Mouse (Mus musculus): ENCODE measurements at regions not wholly inside any gene's neighbourhood (a gene's known extent, or its start where the extent isn't known, plus 50 kb on each side); places are given as distances from the start of the nearest gene placed in this dataset.

DNA sequence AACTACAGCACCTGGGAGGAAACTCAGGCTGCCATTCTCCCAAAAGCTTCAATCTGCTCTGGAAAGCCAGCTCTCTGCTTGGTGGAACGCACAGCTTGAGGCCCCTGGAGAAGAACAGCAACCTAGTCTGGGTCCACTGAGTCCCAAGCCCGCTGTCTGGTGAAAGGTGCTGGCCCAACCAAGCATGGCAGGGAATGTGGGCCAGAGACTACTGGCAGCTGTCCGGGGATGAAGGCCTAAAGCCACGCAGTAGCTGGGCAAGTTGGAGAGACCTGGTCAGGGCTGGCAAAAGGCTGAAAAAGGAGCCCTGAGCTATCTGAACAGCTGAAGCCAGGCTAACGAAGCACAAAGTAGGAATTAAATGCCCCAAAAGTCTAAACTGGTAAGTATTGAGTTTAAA lies 139.4 kb upstream of the Mpped2 start:
- DNase-seq = no peak

DNA sequence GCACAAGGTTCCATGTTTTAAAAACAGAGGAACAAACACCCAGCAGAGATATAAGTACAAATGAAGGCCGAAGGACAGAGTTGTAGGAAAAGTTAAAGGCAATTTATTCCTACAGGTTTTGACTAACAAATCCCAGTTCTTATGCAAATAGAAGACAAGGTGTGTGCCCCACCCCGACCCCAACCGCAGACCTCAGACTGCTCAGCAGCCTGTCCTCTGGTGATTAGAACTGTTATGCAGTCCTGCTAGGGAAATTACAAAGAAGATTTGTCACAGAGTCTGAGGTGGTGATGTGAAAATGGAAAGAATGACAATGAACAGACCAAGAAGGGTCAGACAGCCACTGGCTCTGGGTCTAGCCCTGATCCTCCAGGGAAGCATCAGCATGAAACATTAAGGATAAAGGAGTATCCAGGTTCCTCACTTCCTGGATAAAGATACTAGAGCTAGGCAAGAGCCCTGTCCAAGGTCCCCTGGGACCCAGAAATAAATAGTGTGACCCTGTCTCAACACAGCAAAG lies 131.4 kb upstream of the Mpped2 start:
- no peak for DNase-seq

DNA sequence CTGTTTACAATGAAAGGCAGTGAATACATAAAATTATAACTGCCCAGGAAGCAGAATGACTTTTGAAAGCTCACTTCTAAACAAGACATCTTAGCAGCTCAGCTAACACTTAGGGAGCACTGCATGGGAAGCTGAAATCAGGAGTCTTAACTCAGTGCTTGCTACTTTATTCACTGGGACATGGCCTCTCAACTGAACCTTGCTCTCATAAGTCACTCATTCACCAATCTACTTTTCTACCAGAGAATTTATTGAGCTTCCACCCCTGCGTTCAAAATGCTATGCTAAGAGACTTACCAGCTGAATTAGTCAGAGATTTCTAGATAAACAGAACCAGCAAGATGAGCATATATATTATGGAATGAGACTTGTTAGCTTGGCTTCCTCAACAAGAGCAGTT lies 122.8 kb upstream of the Mpped2 start:
- DNase-seq = no peak

DNA sequence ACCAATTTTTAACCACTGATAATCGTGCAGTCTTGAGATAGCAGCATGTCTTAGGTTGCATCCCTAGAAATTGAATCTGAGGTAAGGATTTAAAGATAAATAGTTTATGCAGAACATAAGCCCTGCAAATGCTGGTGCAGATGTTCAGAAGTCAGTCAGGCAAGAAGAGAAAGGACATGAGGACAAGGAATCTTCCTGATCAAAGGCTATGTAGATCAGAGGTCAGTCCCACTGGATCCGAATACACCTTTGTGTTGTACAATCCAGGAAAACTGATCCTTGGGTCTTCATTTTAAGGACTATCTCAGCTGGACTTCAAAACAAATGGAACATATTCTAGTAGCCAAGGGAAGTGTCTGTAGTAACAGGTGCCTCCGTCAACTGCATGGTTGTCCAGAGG lies 121.7 kb upstream of the Mpped2 start:
- DNase-seq = no peak

DNA sequence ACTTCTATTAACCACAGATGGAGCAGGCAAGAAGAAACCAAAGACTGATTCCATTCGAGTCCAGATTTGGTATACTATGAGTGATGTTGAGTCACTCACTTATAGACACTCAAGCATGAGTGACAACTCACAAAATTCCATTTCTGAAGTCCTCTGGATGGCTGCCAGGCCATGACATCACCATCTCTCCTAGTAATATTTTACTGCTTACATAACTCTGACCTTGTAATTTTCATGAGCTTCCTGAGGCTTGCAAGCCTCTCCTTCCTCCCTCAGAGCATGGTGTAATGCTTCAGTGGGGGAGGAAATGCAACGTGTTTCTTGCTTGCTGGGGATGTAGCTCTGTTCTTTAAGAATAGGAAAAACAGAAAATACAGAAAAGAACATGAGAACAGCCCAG lies 121.2 kb upstream of the Mpped2 start:
- DNase-seq = no peak

DNA sequence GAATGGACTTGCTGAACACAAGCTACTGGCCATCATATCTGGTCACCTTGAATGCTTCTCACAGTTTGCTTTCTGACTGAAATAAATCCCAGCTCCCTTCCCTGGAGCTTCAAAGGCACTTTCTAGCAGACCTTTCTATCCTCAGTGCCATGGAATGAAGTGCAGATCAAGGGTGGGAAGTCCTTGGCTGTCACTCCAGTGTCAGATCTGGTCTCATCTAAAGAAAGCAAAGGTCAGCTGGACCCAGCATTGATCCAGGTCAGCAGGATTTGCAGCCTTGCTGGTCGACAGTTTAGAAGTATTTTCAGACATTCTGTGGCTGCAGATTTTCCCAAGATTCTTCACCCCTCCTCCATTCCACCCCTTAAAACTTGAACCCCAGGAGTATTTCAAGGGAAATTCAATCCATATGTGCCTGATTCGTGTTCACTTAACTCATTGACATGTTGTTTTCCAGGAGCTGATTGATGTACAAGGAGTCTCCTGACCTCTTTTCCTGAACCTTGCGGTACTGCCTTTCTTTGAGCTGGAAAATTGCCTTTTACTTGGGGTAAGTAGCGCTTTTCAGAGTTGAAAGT lies 116.2 kb upstream of the Mpped2 start:
- DNase-seq = no peak

DNA sequence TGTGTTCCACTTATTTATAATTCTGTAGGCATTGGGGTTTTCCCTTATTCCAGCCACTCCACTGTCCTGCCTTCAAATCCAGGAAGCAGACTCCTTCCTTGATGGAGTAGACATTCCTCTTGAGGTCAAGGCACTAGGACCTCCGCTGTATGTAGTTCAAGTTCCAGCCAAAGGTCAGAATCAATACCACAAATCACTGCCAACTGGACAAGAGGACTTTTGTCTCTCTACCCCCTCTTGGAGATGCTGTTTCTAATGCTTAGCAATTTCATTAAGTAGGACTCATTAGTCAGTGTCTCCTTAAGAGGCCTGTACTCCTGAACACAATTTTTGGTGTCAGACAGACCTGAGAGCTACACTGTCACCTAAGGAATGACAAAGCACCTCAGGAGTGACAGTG lies 115.0 kb upstream of the Mpped2 start:
- no peak for DNase-seq

DNA sequence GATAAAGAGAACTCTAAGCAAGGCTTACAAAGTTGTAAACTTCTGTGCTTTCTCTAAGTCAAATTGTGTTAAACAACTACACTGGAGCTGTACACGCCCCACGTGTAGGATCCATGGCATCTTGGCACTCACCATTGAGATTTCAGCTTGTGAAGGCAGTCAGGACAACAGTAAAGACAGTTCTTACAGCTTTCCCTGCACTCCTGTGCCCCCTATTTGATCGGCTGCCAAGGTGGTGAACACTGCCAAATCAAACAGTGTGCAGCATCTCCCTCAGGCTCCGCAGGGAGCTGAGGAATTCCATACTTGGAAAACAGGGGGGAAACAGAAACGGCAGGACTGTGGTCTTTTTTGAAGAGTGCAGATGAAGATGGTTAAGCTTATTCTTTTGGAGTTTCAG lies 112.4 kb upstream of the Mpped2 start:
- no peak for DNase-seq

DNA sequence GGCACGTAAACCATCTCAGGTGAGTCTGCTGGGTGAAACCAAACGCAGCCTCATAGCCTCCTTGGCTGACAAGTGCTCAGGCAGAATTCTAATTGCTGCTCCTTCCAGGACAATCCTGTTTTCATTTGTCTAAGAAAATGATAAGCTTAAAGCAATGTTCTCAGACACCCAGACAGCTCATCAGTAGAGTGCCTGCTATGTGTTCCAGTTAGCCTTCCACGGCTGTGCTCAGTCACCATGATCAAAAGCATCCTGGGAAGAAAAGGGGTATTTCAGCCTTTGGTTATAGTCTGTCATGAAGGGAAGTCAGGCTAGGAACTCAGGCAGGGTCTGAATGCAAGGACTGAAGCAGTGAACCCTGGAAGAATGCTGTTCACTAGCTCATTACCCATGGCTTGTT lies 71.8 kb upstream of the Mpped2 start:
- DNase-seq = no peak

DNA sequence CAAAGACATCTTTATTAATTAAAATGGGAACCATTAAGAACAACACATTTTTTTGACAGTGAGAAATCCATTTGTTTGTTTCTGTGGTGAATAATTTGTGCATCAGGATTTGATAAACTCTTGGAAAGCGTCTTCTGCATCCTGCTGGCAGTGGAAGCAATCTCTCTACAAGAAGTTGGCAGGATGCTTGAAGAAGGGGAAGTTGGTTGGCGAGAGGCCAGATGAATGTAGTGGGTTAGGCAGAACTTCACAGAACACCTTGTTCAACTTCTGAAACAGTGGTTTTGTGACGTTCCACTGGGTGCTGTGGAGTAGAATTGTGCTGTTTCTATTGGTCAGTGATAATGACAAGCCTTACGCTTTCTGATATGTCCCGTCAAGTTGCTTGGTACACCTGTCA lies 70.7 kb upstream of the Mpped2 start:
- DNase-seq = no peak

DNA sequence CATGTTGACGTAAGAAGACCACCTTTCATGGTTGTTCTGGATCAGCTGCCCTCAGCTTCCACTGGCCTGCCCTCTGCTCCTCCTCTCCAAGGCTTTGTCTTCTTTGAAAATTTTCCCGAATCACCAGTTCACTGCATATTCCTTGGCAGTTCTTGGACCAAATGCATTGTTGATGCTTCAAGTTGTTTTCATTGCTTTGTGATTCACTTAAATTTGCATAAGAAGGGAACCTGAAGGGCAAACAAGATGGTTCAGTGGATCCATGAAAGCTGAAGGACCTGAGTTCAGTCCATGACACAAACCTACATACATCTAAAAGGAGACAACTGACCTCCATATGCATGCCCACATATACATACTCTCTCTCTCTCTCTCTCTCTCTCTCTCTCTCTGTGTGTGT lies 69.4 kb upstream of the Mpped2 start:
- DNase-seq = no peak

DNA sequence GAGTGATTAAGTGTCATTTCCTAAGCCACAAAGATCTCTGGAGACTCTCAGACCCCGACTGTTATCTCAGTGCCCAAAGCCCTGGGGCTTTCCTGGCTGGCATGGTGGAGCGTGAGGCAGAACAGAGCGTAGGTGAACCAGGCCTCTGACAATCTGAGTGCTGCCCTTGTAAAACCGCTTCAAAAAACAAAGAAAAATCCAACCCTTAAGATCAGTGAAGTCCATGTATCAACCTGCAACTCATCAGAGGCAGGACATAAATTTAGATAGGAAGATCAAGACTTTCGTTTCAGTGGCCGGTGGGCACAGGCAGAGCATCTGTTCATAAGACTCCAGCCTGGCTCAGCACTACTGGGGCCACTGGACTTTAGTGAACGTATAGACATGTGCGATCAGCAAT lies 61.1 kb upstream of the Mpped2 start:
- no peak for DNase-seq
